Mouse (Mus musculus) forebrain, embryonic 13.5 days (tissue): ENCODE data around the gene Tec. TPM values are rescaled to one million over a fixed set of nuclear protein-coding genes. Genes with fewer than 3 reads are reported as not detected.
A peak's percentile ranks its signal among the peaks of the same experiment; 100 is the strongest.

ENCODE experiments used
- ATAC-seq: fragments of 200-750 bp; cut with Nextera tagmentation; 2 replicates; pipeline ENCODE4 v1.8.0; 2017
- H3K27ac ChIP-seq: fragments of 300-500 bp; sonication (generic); 2 replicates; pipeline ENCODE4 v1.5.1; 2015; ENCODE audit warnings: inconsistent platforms, mild to moderate bottlenecking, moderate library complexity
- H3K27me3 ChIP-seq: fragments of 300-500 bp; sonication (generic); 2 replicates; pipeline ENCODE4 v1.6.1; 2015; ENCODE audit warnings: mild to moderate bottlenecking, inconsistent platforms
- H3K36me3 ChIP-seq: fragments of 300-500 bp; sonication (generic); 2 replicates; pipeline ENCODE4 v1.6.1; 2015; ENCODE audit warnings: mild to moderate bottlenecking, inconsistent platforms; ENCODE audit not compliant: poor library complexity, severe bottlenecking
- H3K4me1 ChIP-seq: fragments of 300-500 bp; sonication (generic); 2 replicates; pipeline ENCODE4 v1.6.1; 2015; ENCODE audit warnings: inconsistent platforms
- H3K4me2 ChIP-seq: fragments of 300-500 bp; sonication (generic); 2 replicates; pipeline ENCODE4 v1.6.1; 2015; ENCODE audit warnings: inconsistent platforms, mild to moderate bottlenecking, moderate library complexity
- H3K4me3 ChIP-seq: fragments of 300-500 bp; sonication (generic); 2 replicates; pipeline ENCODE4 v1.5.1; 2015; ENCODE audit warnings: mild to moderate bottlenecking, inconsistent platforms
- H3K9ac ChIP-seq: fragments of 300-500 bp; sonication (generic); 2 replicates; pipeline ENCODE4 v1.6.1; 2015; ENCODE audit warnings: mild to moderate bottlenecking, inconsistent platforms
- H3K9me3 ChIP-seq: fragments of 300-500 bp; sonication (generic); replicated peaks from 2 replicates; pipeline ENCODE4 v1.6.1; 2016; ENCODE audit warnings: inconsistent platforms
- WGBS: fragments of 180-500 bp; shearing (Covaris S2); methylation state at CpG from one replicate; pipeline ENCODE4 v1.1.7; 2015; 5-methylcytosine and 5-hydroxymethylcytosine counted together
- polyA plus RNA-seq: library from polyadenylated mRNA; unstranded; fragments of >200 nt; fragmentation: Nextera tagmentation; extraction: Ambion mirVana; gene quantifications from 2 replicates; pipeline ENCODE4 v1.2.1, GENCODE M21; 2015

Tec gene
- 3.1 TPM in 2 replicates for polyA plus RNA-seq

GRCm38 (mm10) chr5:72868091-72868875 lies at the start of gene Tec:
Gene Tec (minus strand): TSS chr5:72868483.
- H3K4me3 ChIP-seq = peak within 1 kb of the TSS; percentile 47
- peak within 1 kb of the TSS; percentile 63 for H3K9ac ChIP-seq
- H3K36me3 ChIP-seq = no peaks in the 10 kb centered on the region
- WGBS = under 1% methylated on average over 60 of the region's 60 CpGs
- H3K27ac ChIP-seq = no peak within 1 kb of the TSS
- ATAC-seq = peak; percentile 94
- no peaks in the 10 kb centered on the region for H3K9me3 ChIP-seq
- peaks cover 8% of the 10 kb centered on the region for H3K4me1 ChIP-seq
- peak within 1 kb of the TSS; percentile 77 for H3K4me2 ChIP-seq
- peaks cover 35% of the 10 kb centered on the region for H3K27me3 ChIP-seq

- 64% methylated on average over 1 of the region's 1 CpGs for WGBS
- H3K4me2 ChIP-seq = peak overlapping the region; percentile 75
- ATAC-seq = no peak
- H3K4me3 ChIP-seq = peak overlapping the region; percentile 99
- H3K27ac ChIP-seq = no peak overlapping the region
- H3K9ac ChIP-seq = 0 out of 2 replicates have a peak overlapping the region, but pooled peaks have one; percentile 99
- peaks cover 33% of the 10 kb centered on the region for H3K4me1 ChIP-seq
- H3K27me3 ChIP-seq = no peaks in the 10 kb centered on the region; the same call in 1 of the 2 replicates
- no peaks in the 10 kb centered on the region for H3K36me3 ChIP-seq
- no peaks in the 10 kb centered on the region for H3K9me3 ChIP-seq
Measured at GRCm38 (mm10) chr5:72916851-72917250, 48.6 kb upstream of the Tec start.

GRCm38 (mm10) chr5:72916048-72916447 lies 47.8 kb upstream of the Tec start:
- H3K27ac ChIP-seq = no peak overlapping the region; the same call in 1 of the 2 replicates
- no peak for ATAC-seq
- WGBS = 27% methylated on average over 4 of the region's 4 CpGs

GRCm38 (mm10) chr5:72914633-72915561 lies 46.6 kb upstream of the Tec start:
- H3K9me3 ChIP-seq = no peaks in the 10 kb centered on the region
- peaks cover 27% of the 10 kb centered on the region for H3K4me1 ChIP-seq
- under 1% methylated on average over 64 of the region's 66 CpGs for WGBS
- H3K27ac ChIP-seq = peak overlapping the region; percentile 98
- peak overlapping the region; percentile 99 for H3K4me3 ChIP-seq
- H3K9ac ChIP-seq = peak overlapping the region; percentile 99
- H3K27me3 ChIP-seq = peaks cover 4% of the 10 kb centered on the region; the same call in 1 of the 2 replicates
- H3K4me2 ChIP-seq = peak overlapping the region; percentile 75
- H3K36me3 ChIP-seq = no peaks in the 10 kb centered on the region
- peak; percentile 68 for ATAC-seq

More at GRCm38 (mm10) chr5:72916048-72916447, 47.8 kb upstream of the Tec start:
- H3K36me3 ChIP-seq = no peaks in the 10 kb centered on the region
- peak overlapping the region; percentile 75 for H3K4me2 ChIP-seq
- H3K9ac ChIP-seq = peak overlapping the region; percentile 99
- H3K4me3 ChIP-seq = peak overlapping the region; percentile 99
- H3K27me3 ChIP-seq = peaks cover 3% of the 10 kb centered on the region; the same call in 1 of the 2 replicates
- no peaks in the 10 kb centered on the region for H3K9me3 ChIP-seq
- H3K4me1 ChIP-seq = peaks cover 33% of the 10 kb centered on the region

- no peaks in the 10 kb centered on the region for H3K9me3 ChIP-seq
- peak within 1 kb of the TSS; percentile 75 for H3K4me2 ChIP-seq
- H3K4me1 ChIP-seq = peaks cover 24% of the 10 kb centered on the region
- ATAC-seq = peak; percentile 93
- H3K27ac ChIP-seq = peak within 1 kb of the TSS; percentile 98
- peaks cover 4% of the 10 kb centered on the region; the same call in 1 of the 2 replicates for H3K27me3 ChIP-seq
- H3K9ac ChIP-seq = peak within 1 kb of the TSS; percentile 99
- H3K4me3 ChIP-seq = peak within 1 kb of the TSS; percentile 99
- under 1% methylated on average over 73 of the region's 83 CpGs for WGBS
- no peaks in the 10 kb centered on the region for H3K36me3 ChIP-seq
Measured at GRCm38 (mm10) chr5:72913648-72914557, 45.6 kb upstream of the Tec start, which contains the start of gene Slain2. Gene Slain2 (plus strand): TSS chr5:72914304.

- no peaks in the 10 kb centered on the region for H3K9me3 ChIP-seq
- H3K27me3 ChIP-seq = peaks cover 4% of the 10 kb centered on the region; the same call in 1 of the 2 replicates
- no peak overlapping the region for H3K9ac ChIP-seq
- no peak overlapping the region for H3K27ac ChIP-seq
- peaks cover 10% of the 10 kb centered on the region for H3K4me1 ChIP-seq
- H3K4me3 ChIP-seq = no peak overlapping the region
- H3K4me2 ChIP-seq = no peak overlapping the region
- 80% methylated on average over 3 of the region's 3 CpGs for WGBS
- no peak for ATAC-seq
- H3K36me3 ChIP-seq = no peaks in the 10 kb centered on the region
Measured at GRCm38 (mm10) chr5:72911284-72911683, 43.0 kb upstream of the Tec start.

GRCm38 (mm10) chr5:72910373-72910772 lies 42.1 kb upstream of the Tec start:
- 88% methylated on average over 1 of the region's 1 CpGs for WGBS
- Histone ChIP-seq H3K27me3 (peaks cover 4% of the 10 kb centered on the region; the same call in 1 of the 2 replicates), H3K4me3 (no peak overlapping the region)

GRCm38 (mm10) chr5:72909363-72909762 lies 41.1 kb upstream of the Tec start:
- no peak overlapping the region for H3K4me3 ChIP-seq
- no peak overlapping the region for H3K9ac ChIP-seq
- no peaks in the 10 kb centered on the region for H3K9me3 ChIP-seq
- H3K36me3 ChIP-seq = no peaks in the 10 kb centered on the region
- H3K4me1 ChIP-seq = peaks cover 4% of the 10 kb centered on the region; the same call in 1 of the 2 replicates
- peaks cover 4% of the 10 kb centered on the region; the same call in 1 of the 2 replicates for H3K27me3 ChIP-seq
- WGBS = 83% methylated on average over 4 of the region's 4 CpGs
- no peak for ATAC-seq
- no peak overlapping the region for H3K27ac ChIP-seq
- H3K4me2 ChIP-seq = no peak overlapping the region

More at GRCm38 (mm10) chr5:72910373-72910772, 42.1 kb upstream of the Tec start:
- H3K9me3 ChIP-seq = no peaks in the 10 kb centered on the region
- H3K27ac ChIP-seq = no peak overlapping the region
- no peak for ATAC-seq
- H3K9ac ChIP-seq = no peak overlapping the region
- H3K36me3 ChIP-seq = no peaks in the 10 kb centered on the region
- H3K4me2 ChIP-seq = no peak overlapping the region
- H3K4me1 ChIP-seq = peaks cover 4% of the 10 kb centered on the region; the same call in 1 of the 2 replicates

DNA sequence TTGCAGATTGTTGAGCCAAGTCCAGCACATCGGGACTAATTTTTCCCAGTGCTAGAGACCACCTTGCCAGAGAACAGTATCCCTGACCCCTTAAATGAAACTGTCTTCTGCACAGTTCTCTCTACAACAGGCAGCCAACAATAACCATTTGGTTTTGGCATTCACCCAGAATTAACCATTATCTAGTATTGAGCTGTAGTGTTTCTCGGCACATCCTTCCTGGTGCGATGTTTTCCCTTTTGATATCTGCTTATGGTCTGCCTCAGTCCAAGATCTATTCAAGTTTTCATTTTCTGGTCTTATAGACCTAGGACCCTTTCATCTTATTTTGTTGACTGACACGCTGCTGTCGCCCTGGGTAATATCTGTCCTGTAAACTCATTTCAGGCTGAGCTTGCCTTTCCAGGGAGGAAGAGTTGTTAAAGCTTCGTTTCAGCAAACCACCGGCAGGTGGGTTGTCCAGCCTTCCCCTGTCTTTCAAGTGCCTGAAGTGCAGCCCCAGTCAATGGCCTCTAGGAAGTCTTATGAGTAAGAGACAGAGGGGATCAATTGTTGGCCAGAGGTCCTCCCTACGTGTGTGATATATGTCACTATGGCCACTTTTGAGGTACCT lies 40.1 kb upstream of the Tec start:
- no peaks in the 10 kb centered on the region for H3K36me3 ChIP-seq

GRCm38 (mm10) chr5:72907402-72907801 lies 39.1 kb upstream of the Tec start:
- Histone ChIP-seq H3K27ac (no peak overlapping the region), H3K27me3 (peaks cover 4% of the 10 kb centered on the region; the same call in 1 of the 2 replicates), H3K9ac (no peak overlapping the region), H3K4me2 (no peak overlapping the region), H3K4me3 (no peak overlapping the region), H3K4me1 (peaks cover 3% of the 10 kb centered on the region; the same call in 1 of the 2 replicates), H3K9me3 (no peaks in the 10 kb centered on the region), H3K36me3 (no peaks in the 10 kb centered on the region)
- no peak for ATAC-seq
- 89% methylated on average over 6 of the region's 6 CpGs for WGBS

More for the DNA sequence above, 40.1 kb upstream of the Tec start:
- Histone ChIP-seq H3K4me1 (peaks cover 3% of the 10 kb centered on the region; the same call in 1 of the 2 replicates), H3K27me3 (peaks cover 4% of the 10 kb centered on the region; the same call in 1 of the 2 replicates), H3K4me3 (no peak overlapping the region), H3K27ac (no peak overlapping the region), H3K9ac (no peak overlapping the region), H3K9me3 (no peaks in the 10 kb centered on the region), H3K4me2 (no peak overlapping the region)
- WGBS = 87% methylated on average over 8 of the region's 8 CpGs
- ATAC-seq = no peak
